Mouse (Mus musculus): Measurements from ENCODE around the gene Cyp4a32. TPM values are rescaled to one million over a fixed set of nuclear protein-coding genes. Genes with fewer than 3 reads are reported as not detected.
"Not testable (repeated sequence)": the region's sequence is repeated elsewhere in the genome, so short reads cannot be mapped to it uniquely, and the experiment has no call there.

Cyp4a32 gene
- not detected for total RNA-seq (2022)

DNA sequence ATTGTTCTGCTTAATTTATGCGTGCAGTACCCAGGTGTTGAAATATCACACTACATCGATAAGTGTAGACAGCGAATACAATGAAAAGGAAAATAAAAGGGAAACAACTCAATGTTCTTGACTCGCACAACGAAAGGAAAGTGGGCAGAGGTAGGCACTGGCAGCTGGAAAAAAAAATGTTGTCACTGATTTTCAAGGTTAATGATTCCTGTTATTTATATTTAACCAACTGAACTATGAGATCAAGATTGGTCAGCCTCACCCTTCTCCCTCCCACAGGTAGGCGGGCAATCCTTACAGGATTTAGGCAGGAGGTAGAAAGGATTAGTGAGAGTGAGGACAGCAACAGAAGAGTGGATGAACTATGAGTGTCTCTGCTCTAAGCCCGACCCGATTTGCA is at the start of gene Cyp4a32:
Gene Cyp4a32 (plus strand): TSS at position 359 of the 400 bp plus-strand sequence.
- not testable (repeated sequence) for DNase-seq (ENCODE audit: low spot score in 2 of 2)

DNA sequence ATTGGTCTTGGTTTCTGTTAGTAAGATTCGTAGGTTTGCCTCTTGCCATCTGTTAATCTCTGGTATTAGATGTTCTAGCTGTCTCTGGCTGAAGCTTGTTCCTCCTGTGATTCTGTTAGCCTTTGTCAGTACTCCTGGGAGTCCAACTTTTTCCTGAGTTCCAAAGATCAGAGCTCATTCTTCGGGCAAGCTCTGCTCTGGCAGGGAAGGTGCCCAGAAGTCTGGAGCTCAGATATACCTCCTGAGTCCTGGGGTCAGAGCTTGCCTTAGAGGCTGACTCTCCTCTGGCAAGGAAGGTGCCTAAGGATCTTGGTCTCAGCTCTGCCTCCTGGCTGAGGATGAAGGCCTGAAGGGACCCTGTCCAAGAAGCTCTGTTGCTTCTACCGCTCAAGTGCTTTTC is 48.0 kb upstream of the Cyp4a32 start:
- no peak for DNase-seq (ENCODE audit: low spot score in 2 of 2)

DNA sequence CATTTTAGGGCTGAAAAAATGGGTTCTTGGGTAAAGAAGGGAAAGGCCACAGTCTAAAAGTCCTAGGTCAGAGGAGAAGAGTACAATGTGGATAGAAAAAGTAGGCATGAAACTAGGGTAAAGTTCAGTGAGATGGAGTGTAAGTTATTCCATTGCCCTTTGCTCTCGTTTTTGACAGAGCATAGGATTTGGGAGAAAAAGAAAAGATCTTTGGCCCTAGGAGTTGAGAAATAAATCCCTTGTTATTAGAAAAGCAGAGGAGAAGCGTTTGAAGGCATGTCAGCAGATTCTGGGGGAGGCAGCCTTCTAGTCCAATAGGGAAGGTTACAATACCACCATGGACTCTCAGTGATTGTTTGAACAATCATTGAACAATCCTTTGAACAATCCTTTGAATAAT is 45.3 kb upstream of the Cyp4a32 start:
- DNase-seq (ENCODE audit: low spot score in 2 of 2) = no peak

DNA sequence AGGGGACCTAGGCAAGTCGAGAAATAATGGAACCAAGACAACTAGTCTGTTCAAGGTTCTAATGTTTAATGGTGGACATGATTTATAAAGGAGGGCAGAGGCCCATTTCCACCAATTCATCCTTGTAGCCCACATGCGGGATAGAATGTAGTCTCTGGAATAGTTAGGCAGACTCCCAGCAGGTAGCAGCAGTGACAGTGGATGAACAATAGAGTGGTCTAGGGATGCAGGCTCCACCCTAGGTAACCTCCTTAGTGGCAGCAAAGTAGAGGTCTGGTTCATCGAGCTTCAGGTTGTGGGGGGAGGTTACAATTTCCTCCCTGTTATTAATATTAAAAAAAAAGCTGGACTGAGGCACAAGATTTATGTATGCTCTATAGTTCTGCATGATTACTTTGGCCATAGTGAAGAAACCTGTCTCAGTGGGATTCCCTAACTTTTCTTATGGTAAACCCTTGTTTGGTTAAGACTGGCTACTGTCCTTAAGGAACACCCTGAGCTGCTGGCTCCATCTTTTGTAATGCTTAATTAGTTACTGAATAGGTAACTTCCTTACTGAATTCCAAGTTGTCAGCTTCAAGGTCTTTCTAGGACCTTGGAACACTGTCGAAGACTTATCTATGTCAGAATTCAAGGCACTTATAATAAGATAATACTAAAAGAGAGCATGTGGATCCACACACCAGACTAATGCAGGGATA is 42.8 kb upstream of the Cyp4a32 start:
- DNase-seq (ENCODE audit: low spot score in 2 of 2) = no peak

DNA sequence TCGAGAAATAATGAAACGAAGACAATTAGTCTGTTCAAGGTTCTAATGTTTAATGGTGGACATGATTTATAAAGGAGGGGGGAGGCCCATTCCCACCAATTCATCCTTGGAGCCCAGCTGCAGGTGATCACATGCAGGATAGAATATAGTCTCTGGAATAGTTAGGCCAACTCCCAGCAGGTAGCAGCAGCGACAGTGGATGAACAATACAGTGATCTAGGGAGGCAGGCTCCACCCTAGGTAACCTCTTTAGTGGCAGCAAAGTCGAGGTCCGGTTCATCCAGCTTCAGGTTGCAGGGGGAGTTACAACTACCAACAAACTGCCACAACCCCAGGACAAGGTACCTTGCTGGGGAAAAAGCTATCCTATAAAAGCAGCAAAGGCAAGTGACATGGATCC is 39.5 kb upstream of the Cyp4a32 start:
- DNase-seq (ENCODE audit: low spot score in 2 of 2) = not testable (repeated sequence)

DNA sequence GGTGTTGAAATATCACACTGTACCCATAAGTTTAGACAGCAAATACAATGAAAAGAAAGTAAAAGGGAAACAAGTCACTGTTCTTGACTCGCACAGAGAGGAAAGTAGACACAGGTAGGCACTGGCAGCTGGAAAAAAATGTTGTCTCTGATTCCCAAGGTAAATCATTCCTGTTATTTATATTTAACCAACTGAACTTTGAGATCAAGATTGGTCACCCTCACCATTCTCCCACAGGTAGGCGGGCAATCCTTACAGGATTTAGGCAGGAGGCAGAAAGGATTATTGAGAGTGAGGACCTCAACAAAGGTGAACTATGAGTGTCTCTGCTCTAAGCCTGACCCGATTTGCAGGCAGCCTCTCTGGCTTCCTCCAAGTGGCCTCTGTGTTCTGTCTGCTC is 37.4 kb upstream of the Cyp4a32 start, which contains the start of gene Cyp4a31:
Gene Cyp4a31 (plus strand): TSS at position 249 of the 400 bp plus-strand sequence.
- no peak for DNase-seq (ENCODE audit: low spot score in 2 of 2)

DNA sequence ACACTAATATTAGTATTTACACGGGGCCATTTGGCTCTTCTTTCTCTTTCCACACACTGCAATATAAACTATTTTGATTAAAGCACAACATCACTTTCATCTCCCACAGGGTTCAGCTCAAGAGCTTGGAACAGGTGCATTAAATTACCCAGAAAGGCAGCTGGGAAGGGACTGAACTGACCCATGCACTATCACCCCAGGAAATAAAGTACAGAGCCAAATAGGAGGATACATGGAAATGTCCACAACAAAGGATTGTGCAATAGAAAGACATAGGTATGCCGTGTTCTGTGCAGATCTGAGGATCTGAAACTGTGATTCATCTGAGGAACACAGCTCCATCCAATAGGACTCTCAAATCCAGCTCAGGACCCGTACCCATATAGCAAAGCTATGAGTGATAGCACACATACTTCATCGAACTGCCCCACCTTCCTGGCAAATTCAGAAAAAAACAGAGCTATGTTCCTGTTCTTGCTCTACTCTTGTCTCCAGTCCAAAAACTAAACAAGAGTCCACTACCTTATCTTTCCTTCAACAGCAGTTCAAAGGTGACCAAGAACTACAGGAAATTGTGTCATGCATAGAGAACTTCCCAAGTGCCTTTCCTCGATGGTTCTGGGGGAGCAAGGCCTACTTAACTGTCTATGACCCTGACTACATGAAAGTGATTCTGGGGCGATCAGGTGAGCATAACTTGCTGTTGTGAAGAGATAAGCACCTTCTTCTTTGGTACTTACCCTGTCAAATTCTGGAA is 36.1 kb upstream of the Cyp4a32 start:
- not testable (repeated sequence) for DNase-seq (ENCODE audit: low spot score in 2 of 2)

DNA sequence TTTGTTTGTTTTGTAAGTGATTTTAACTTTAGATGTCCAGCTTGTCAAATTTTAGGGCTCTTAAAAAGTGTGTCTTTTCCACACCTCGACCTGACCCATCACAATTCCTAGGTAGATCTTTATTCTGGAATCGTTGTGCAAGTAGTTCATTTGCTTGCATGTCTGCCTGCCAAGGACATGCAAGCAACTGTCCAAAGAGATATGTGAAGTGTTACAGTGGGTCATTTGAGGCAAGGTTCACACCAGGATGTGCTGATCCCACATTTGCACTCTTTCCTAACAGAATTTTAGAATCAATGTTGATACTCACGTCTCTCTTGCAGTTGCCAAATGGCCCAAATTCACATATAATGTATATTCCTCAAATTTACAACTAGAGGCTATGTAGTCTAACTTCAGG is 25.5 kb upstream of the Cyp4a32 start:
- DNase-seq (ENCODE audit: low spot score in 2 of 2) = no peak

DNA sequence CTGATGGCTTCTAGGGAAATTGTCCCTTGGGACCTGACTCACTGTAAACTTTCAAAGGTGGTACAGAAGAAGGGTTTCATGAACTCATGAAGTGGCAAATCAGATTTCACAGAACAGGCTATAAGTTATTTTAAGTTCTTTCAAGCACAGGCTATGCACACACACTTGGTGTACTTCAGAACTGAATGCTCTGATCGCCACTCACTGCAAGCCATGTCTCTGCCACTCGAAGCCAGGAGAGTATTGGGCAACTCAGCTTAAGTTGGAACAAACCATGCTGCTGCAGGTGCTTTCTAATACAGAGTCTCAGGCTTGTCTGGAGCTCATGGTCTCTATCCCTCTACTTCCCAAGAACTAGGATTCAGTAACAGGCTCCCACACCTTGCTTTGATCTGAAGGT is 25.0 kb upstream of the Cyp4a32 start:
- DNase-seq (ENCODE audit: low spot score in 2 of 2) = no peak

DNA sequence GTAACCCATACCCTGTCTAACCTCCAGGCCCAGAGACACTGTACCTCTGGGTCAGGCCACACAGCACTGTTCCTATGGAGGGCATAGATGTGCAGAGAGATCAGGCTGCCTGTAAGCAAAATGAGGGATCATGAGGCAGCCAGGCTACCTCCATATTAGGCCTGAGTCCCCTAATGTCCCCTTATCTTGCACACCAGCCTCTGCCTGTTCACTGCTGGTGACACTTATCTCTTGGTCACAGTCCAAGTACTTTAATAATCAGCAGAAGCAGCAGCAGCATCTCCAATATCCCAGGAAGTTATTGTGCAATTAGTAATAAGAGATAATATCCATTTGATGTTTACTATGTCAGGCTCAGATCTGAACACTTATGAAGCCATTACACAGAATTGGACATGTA is 17.7 kb upstream of the Cyp4a32 start:
- DNase-seq (ENCODE audit: low spot score in 2 of 2) = no peak

DNA sequence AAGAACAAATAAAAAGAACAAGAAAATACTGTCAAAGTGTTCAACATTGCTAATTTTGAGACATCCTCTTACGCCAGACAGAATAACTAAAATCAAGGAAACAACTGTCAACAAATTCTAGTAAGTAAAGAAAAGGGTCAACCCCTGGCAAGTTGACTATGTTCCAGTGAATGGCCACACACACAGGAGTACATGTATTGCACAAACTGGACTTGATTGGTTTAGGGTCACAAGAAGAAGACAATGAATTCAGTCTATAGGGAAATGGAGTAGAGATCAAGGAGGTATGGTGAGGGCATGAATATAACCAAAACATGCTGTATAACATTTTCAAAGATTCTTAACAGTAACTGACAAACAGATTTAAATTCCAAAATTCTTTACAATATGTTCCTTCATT is 4.4 kb upstream of the Cyp4a32 start:
- DNase-seq (ENCODE audit: low spot score in 2 of 2) = no peak

DNA sequence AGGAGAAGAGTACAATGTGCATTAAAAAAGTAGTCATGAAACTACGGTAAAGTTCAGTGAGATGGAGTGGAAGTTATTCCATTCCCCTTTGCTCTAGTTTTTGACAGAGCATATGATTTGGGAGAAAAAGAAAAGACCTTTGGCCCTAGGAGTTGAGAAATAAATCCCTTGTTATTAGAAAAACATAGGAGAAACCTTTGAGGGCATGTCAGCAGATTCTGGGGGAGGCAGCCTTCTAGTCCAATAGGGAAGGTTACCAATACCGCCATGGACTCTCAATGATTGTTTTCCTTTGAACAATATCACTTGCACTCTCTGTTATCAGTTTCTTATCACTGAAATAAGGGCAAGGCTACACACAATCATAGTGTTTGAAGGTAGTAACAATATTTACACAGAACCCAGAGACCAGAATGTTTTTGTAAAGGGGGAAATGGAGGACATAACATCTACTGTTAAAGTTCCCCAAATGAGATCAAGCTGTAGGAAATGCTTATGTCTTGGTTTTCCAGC is 3.9 kb upstream of the Cyp4a32 start:
- DNase-seq (ENCODE audit: low spot score in 2 of 2) = no peak

DNA sequence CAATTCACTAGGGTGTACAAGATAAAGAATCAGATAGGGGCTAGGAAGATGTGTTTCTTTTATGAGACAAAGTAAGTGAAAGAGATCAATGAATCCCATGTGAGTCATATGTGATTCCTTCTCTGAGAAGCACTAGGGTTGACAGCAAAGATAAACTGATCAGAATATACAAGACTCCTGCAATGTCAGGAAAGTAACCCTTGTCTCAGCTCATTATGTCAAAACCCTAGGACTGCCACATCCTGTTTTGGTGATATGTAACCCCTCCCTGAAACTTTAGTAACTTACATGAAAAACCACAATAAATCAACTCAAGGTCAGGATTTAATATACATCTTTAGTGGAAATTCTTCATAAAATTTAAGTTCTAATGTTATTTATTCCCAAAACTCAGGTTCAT is 13.2 kb downstream of the Cyp4a32 start:
- DNase-seq (ENCODE audit: low spot score in 2 of 2) = no peak

DNA sequence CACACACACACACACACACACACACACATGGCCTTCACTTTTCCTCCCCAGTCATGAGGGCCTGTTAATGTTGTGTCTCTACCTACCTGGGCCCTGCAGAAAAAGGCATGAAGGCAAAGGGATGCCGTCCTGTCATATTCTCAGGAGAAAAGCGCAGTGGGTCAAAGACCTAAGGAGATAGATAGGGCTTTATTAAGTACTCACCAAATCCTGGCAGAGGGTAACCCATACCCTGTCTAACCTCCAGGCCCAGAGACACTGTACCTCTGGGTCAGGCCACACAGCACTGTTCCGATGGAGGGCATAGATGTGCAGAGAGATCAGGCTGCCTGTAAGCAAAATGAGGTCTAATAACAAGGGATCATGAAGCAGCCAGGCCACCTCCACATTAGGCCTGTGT is 24.8 kb downstream of the Cyp4a32 start:
- DNase-seq (ENCODE audit: low spot score in 2 of 2) = not testable (repeated sequence)

DNA sequence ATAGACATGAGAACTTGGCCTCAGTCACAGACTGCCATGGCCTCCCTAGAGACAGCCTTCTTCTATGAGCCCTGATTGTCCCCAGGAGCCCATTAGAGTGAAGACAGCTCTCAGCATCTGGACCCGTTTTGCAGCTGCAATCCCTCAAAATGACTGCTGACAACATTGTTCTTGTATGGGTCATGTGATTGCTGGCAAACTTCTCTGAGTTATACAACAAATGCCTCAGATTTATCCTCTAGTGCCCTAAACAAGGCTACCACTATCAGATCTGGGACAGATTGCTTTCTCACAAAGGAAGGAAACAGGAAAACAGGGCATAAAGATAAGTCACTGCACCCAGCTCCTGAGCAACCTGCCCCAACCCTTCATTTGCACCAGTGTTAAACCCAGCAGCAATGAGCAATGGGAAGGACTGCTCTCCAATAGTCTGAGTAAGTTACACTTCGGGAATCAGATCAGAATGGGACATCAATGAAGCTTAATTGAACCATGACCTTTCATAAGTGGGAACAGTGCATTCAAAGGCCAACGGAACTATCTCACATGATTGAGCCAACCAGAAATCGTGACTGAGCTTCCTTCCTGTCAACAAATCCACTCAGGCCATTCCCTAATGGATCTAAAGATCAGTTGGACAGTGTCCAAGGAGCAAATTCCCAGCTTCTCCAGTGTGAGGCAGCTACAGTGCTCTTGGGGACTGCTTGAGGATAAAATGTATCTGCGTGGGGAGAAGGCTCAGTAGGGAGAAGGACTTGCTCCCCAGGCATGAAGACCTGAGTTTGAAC is 42.4 kb downstream of the Cyp4a32 start:
- no peak for DNase-seq (ENCODE audit: low spot score in 2 of 2)

DNA sequence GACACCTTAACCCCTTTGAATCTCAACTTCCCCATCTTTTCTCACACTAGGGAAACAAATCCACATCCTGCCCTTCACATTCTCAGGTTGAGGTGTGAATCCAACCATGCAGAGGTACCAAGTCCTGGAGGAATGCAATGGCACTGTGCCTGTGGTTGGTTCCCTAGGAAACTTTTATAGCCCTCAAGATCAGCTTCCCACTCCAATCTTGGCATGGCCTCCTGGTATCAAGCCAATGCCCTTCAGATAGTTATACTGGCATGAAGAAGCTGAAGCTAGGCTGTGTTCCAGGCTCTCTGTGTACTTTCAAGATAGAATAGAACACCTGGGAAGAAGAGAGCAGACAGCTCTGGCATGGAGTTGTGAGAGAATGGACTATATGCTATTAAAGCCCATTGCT is 44.6 kb downstream of the Cyp4a32 start:
- no peak for DNase-seq (ENCODE audit: low spot score in 2 of 2)

DNA sequence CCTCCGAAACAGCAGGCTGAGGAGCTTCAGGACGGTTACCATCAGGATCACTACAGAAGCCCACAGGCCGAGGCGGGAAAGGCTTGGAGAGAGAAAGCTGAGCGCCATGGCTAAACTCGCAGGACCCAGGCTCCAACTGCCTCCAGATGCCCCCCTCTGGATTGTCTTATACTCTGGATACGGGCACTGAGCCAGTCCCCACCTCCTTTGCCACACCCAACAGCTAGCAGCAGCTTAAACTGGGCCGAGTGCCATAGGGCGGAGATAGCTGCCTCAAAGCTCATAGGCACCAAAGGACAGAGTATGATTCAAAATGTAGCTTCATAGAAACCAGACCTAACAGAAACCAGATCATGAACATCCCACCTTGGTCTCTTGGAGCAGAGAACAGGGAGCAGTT is 46.8 kb downstream of the Cyp4a32 start, which contains the start of gene Cyp4b1:
Gene Cyp4b1 (minus strand): TSS at position 144 of the 400 bp plus-strand sequence.
- DNase-seq (ENCODE audit: low spot score in 2 of 2) = peak; percentile 32 to 51

DNA sequence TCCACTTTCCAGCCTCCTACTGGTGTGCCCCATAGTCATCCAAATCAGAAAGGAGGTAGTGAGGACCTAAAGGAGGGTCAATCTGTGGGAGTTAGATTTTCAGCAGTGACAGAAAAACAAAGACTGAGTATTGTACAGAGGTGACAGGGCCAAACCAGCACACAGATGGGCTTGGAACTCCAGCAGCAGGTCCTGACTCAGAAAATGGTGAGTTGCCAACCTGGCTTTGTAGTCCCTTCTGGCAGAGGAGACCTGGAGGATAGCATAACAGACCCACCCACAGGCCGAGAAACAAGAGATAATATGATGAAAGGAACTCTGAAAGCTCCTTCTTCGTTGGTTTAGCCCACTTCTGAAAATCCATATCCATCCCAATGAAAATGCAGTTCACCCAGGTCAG is 48.0 kb downstream of the Cyp4a32 start:
- no peak for DNase-seq (ENCODE audit: low spot score in 2 of 2)

DNA sequence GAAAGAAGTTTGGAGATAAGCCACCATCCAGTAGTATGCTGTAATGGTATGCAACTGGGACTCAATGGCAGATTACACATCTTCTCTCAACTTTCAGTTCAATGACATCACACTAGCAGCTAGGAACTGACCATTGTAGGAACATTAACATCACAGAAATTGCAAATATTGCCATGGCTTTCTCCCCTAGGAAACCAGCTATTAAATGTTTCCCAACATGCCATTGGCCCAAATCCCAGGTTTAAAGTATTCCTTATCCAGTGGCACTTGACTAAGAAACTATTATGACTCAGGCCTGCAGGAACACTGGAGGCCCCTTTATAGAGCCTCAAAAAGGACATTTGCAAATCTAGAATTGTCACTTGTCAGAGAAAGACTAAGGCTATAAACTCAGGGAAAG is 48.6 kb downstream of the Cyp4a32 start:
- DNase-seq (ENCODE audit: low spot score in 2 of 2) = no peak

DNA sequence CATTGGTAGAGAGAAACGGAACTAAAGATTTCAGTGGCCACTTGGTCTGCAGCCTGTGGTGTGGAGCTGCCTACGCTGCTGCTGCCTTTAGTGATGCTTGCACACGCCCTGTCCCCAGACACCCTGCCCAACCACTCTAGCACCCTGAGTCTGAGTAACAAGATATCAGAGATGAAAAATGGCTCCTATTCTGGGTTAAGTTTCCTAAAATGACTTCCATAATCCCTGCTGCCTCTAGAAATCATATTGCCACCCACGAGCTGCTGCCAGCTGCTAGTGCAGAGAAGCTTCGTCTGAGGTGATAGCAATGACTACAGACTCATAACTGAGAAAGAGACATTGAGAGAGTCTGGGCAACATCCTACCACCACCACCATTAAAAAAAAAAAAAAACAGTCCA is 50.1 kb downstream of the Cyp4a32 start:
- no peak for DNase-seq (ENCODE audit: low spot score in 2 of 2)

DNA sequence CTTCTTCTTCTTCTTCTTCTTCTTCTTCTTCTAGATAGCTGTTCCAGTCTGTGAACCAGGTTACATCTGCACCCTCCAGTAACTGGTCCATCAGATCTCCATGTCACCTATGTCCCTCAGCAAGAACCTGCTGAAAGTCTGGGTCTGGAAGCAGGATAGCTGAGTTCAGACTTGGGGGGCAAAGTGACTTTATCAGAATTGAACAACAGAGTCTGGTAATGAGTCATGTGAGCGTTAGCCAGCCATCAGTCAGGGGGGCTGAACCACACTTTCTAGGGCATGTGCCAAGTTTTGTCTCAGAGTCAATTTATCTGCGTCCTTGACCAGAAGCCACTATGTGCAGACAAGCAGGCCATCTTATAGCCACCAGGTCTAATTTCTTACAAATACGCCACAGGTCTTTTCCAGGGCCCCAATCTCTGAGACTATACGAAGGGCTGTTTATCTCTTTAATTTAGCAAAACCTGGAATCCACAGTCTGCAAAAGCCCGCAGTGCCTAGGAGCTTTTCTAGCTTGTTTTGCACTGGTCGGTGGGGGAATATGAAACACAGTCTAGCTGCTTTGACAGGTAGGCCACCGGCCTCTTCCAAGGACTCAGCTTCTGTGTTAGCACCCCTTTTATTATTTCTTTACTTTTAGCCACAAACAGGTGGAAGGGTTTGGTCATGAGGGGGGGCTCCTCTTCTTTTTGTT is 55.2 kb downstream of the Cyp4a32 start:
- DNase-seq (ENCODE audit: low spot score in 2 of 2) = not testable (repeated sequence)

All from gastrocnemius, adult 8-10 months (tissue).